Mouse (Mus musculus) spleen, adult 2 months (tissue): ENCODE data around the gene Napa. TPM values are rescaled to one million over a fixed set of nuclear protein-coding genes. Genes with fewer than 3 reads are reported as not detected.

Source experiments
- DNase-seq, 2 experiments: peaks; one replicate each; pipeline versions ENCODE4 v3.0.0 to v3.0.0-alpha.2; 2012 to 2021; ENCODE audit warnings: low spot score in 2 of 2, low read depth in 1 of 2
- H3K27ac ChIP-seq: fragments of 200-500 bp; 2 replicates; pipeline ENCODE4 v1.5.1; 2012; ENCODE audit warnings: low read length, inconsistent platforms; ENCODE audit not compliant: insufficient read depth
- H3K27me3 ChIP-seq: fragments of 200-500 bp; 2 replicates; pipeline ENCODE4 v1.6.1; 2012; ENCODE audit warnings: mild to moderate bottlenecking, moderate library complexity, low read length, inconsistent platforms; ENCODE audit not compliant: control insufficient read depth, insufficient read depth
- H3K36me3 ChIP-seq: fragments of 200-500 bp; 2 replicates; pipeline ENCODE4 v1.6.1; 2012; ENCODE audit warnings: mild to moderate bottlenecking, low read length, inconsistent platforms; ENCODE audit not compliant: control insufficient read depth, insufficient read depth
- H3K4me1 ChIP-seq: fragments of 200-500 bp; 2 replicates; pipeline ENCODE4 v1.6.1; 2011; ENCODE audit warnings: inconsistent platforms; ENCODE audit not compliant: control insufficient read depth, insufficient read depth, insufficient read length
- H3K4me3 ChIP-seq: fragments of 200-500 bp; 2 replicates; pipeline ENCODE4 v1.5.1; 2011; ENCODE audit warnings: mild to moderate bottlenecking, inconsistent platforms; ENCODE audit not compliant: insufficient read depth, insufficient read length; ENCODE audit errors: extremely low read depth
- CTCF ChIP-seq: fragments of 200-500 bp; IDR thresholded peaks from 2 replicates; pipeline ENCODE4 v1.5.1; 2011; ENCODE audit warnings: mild to moderate bottlenecking, inconsistent platforms; ENCODE audit not compliant: insufficient read depth, insufficient read length, insufficient replicate concordance; ENCODE audit errors: extremely low read depth
- POLR2A ChIP-seq: fragments of 200-500 bp; IDR thresholded peaks from 2 replicates; pipeline ENCODE4 v1.6.1; 2011; ENCODE audit warnings: low read depth, low read length, inconsistent platforms
- WGBS: fragments of 180-500 bp; shearing (Covaris S2); methylation state at CpG from one replicate; pipeline ENCODE4 v1.1.7; 2018; 5-methylcytosine and 5-hydroxymethylcytosine counted together
- polyA plus RNA-seq: library from polyadenylated mRNA; depleted of rRNA; stranded (reverse); fragments of >200 nt; gene quantifications from 2 replicates; pipeline ENCODE4 v1.2.3, GENCODE M21; 2012

Gene Napa
- polyA plus RNA-seq, 1 experiment = 150 TPM

DNA sequence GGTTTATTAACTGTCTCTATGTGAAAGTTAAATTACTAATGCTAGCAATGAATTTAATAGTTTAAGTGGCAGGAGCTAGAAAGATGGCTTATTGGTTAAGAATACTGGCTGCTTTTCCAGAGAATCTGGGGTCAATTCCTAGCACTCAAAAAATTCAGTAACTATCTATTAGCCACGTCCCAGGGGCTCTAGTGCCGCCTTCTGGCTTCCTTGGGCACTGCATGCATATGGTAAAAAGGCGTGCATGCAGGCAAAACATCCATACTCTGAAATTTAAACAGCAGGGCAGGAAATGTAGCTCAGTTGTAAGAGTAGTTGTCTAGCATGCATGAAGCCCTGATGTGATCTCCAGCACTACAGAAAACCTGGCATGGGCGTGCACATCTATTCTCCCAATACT is 34.8 kb upstream of the Napa start:
- peak; percentile 45; the same call in 1 of the 2 replicates for TF ChIP-seq CTCF
- no peak for TF ChIP-seq POLR2A
- WGBS = 68% methylated on average over 4 of the region's 4 CpGs
- H3K27me3 ChIP-seq = no peaks in the 10 kb centered on the region
- H3K4me1 ChIP-seq = no peaks in the 10 kb centered on the region
- H3K4me3 ChIP-seq = no peak overlapping the region
- H3K27ac ChIP-seq = no peak overlapping the region
- no peaks in the 10 kb centered on the region for H3K36me3 ChIP-seq
- no peak for DNase-seq

DNA sequence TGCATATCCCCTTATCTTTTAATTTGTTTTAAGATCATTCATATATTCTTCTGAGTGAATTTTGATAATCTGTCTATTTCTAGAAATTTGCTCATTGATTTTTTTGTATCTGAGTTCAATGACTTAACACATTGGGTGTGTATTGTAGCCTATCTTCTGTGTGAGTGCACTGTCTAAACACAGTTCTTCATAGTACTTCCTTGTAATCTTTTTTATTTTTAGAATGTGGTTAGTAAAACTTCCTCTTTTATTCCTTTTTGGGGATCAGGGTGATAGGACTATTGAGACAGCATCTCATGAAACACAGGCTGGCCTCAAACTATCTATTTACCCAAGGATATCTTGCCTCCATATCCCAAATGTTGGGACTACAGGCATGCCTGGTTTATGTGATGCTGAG is 27.4 kb upstream of the Napa start:
- Histone ChIP-seq H3K36me3 (no peaks in the 10 kb centered on the region), H3K4me1 (no peaks in the 10 kb centered on the region), H3K4me3 (no peak overlapping the region), H3K27ac (no peak overlapping the region), H3K27me3 (no peaks in the 10 kb centered on the region)
- no peak for DNase-seq
- TF ChIP-seq CTCF = no peak
- no peak for TF ChIP-seq POLR2A

DNA sequence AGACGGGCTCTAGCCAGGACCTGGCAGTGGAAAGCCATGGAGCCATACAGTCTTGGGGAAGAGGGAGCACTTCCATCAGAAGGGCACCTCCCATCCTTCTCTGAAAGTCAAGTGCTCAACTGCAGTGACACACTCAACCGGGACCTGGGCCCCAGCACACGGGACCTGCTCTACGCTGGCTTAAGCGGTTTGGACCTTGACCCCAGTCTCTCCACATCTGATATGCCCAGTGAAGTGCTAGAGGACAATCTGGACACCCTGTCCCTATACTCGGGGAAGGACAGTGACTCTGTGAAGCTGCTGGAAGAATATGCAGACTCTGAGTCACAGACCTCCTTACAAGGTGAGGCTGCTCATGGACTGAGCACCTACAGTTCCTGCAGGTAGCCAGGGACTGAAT is 26.4 kb upstream of the Napa start:
- WGBS = 86% methylated on average over 6 of the region's 6 CpGs
- Histone ChIP-seq H3K27ac (no peak overlapping the region), H3K4me1 (no peaks in the 10 kb centered on the region), H3K4me3 (no peak overlapping the region), H3K36me3 (no peaks in the 10 kb centered on the region), H3K27me3 (no peaks in the 10 kb centered on the region)
- DNase-seq = no peak
- TF ChIP-seq CTCF (no peak), POLR2A (no peak)

DNA sequence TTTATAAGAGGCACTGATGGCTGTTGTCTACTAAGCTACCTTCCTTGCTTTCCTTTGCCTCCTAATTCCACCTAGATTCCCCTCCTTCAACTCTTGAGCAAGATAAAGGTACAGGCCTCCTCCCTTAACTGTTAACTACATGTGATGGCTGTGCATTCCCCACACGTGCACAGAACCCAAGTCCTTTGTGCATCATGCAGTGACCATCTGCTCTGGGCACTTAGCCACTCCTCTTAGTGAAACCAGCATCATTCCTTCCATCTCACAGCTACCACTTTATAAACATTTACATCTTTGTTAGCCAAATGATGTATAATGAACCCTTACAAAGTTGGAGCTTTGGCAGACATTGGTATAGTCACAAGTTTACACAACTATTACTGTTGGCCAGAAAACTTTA is 18.3 kb upstream of the Napa start:
- Histone ChIP-seq H3K36me3 (no peaks in the 10 kb centered on the region), H3K4me3 (no peak overlapping the region), H3K27me3 (no peaks in the 10 kb centered on the region), H3K27ac (no peak overlapping the region), H3K4me1 (no peaks in the 10 kb centered on the region)
- WGBS = 76% methylated on average over 1 of the region's 1 CpGs
- DNase-seq = no peak
- no peak for TF ChIP-seq POLR2A
- TF ChIP-seq CTCF = no peak

DNA sequence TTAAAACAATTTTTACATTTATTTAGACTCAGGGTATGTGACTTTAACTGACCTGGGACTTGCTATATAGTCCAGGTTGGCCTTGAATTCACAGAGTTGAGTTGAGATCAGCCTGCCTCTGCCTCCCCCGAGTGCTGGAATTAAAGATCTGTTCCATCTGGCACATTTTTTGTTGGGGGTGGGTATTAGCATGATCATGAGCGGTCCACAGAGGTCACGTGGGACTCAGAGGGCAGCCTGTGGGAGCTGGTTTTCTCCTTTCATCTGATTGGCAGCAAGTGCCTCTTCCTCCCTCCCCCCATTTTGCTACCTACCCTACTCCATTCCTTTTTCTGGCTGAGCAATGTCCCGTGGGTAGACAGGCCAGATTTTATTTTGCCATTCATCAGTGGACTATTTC is 17.7 kb upstream of the Napa start:
- no peak overlapping the region for H3K4me3 ChIP-seq
- H3K27me3 ChIP-seq = no peaks in the 10 kb centered on the region
- DNase-seq = no peak
- no peak overlapping the region for H3K27ac ChIP-seq
- no peaks in the 10 kb centered on the region for H3K4me1 ChIP-seq
- H3K36me3 ChIP-seq = no peaks in the 10 kb centered on the region
- TF ChIP-seq CTCF (no peak), POLR2A (no peak)
- WGBS = 76% methylated on average over 4 of the region's 4 CpGs

DNA sequence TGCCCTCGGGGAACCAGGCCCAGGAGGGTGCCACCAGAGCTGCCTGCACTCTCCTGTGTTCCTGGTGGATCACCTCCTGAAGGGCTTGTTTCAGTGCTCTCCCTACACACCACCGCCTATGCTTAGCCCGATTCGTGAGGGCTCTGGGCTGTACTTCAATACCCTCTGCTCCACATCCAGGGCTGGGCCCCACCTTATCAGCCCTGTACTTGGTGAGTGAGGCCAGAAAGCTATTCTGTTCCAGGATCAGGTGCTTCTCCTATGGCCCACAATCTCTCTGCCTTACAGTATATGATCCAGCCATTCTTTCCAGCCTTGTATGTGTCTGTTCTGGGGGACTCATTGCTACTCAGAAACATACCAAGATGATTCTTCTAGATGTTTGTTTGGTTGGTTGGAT is 14.9 kb upstream of the Napa start:
- H3K4me1 ChIP-seq = no peaks in the 10 kb centered on the region
- no peak for DNase-seq
- 0 out of 2 replicates have a peak, but pooled peaks cover 1% of the 10 kb centered on the region for H3K27me3 ChIP-seq
- 70% methylated on average over 4 of the region's 4 CpGs for WGBS
- no peak overlapping the region for H3K27ac ChIP-seq
- H3K4me3 ChIP-seq = no peak overlapping the region
- H3K36me3 ChIP-seq = no peaks in the 10 kb centered on the region
- no peak for TF ChIP-seq POLR2A
- no peak for TF ChIP-seq CTCF

DNA sequence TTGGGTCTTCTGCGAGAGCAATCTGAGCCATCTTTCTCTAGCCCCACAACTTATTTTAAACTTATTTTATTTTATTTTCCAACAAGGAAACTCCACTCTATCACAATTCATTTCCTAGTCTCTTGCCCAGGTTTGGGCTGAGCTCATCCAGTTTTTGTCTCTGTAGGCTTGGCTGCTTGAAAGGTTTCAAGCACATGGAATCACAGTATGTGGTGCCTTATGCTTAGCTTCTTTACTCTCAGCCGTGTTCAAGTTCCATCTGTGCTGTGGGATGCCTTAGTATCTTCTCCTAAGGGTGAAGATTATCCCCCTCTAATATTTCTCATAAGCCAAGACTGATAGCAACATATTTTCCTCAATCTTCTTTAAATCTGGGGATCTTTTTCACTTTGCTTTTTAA is 10.7 kb upstream of the Napa start:
- H3K27me3 ChIP-seq = 0 out of 2 replicates have a peak, but pooled peaks cover 1% of the 10 kb centered on the region
- H3K4me3 ChIP-seq = no peak overlapping the region
- no peak overlapping the region for H3K27ac ChIP-seq
- H3K4me1 ChIP-seq = no peaks in the 10 kb centered on the region
- 78% methylated on average over 2 of the region's 2 CpGs for WGBS
- DNase-seq = no peak
- no peaks in the 10 kb centered on the region for H3K36me3 ChIP-seq
- TF ChIP-seq POLR2A = no peak
- no peak for TF ChIP-seq CTCF
